ENCODE assay signal across 11 mouse cellular contexts in genomic region chr4:154496522-154496921, GRCm38 (mm10).
DNase-seq lines count a peak whose midpoint lies in the region; ATAC-seq and TF ChIP-seq lines count a peak whose summit lies in the region.
"Had no signal": no experiment of that assay in that cellular context is flagged by ENCODE, and none has a peak within 500 bp of the region (broad histone marks: within the 10 kb centered on the region; RNA-seq: fewer than 3 reads in every experiment).

No protein-coding gene starts in this region.

- H3K4me3 ChIP-seq in heart, embryonic 13.5 days, result no peak overlapping the region
- no peak overlapping the region for H3K4me3 ChIP-seq in layer of hippocampus, adult 2 months
- H3K4me3 ChIP-seq in intestine, embryonic 14.5 days (ENCODE audit: low read depth, low read length), result no peak overlapping the region
- no peak overlapping the region for H3K4me3 ChIP-seq in small intestine, adult 2 months (ENCODE audit: low read depth, low read length)
- H3K4me3 ChIP-seq: embryonic facial prominence, embryonic 13.5 days had no signal

- TF ChIP-seq CTCF in layer of hippocampus, adult 2 months (conservative IDR thresholded peaks at IDR 0.05), result no peak
- TF ChIP-seq CTCF in small intestine, adult 2 months (IDR thresholded peaks at IDR 0.05; ENCODE audit: extremely low read depth, insufficient read length, insufficient replicate concordance, low read depth, low read length), result no peak

- no peak overlapping the region for H3K4me2 ChIP-seq in heart, embryonic 13.5 days
- no peak overlapping the region for H3K4me2 ChIP-seq in intestine, embryonic 14.5 days (ENCODE audit: low read length)
- H3K4me2 ChIP-seq: embryonic facial prominence, embryonic 13.5 days had no signal

- intact Hi-C loops in heart, postnatal 10 days (cut with DNase I), result loop anchor here (5.0 kb wide), 1 partner anchor 141 kb away; the partner anchor contains the start of gene Prdm16

- H3K27ac ChIP-seq in heart, embryonic 13.5 days (replicated peaks), result peak overlapping the region; percentile 90
- H3K27ac ChIP-seq in layer of hippocampus, adult 2 months, result peak overlapping the region; percentile 58; the same call in 1 of the 2 replicates
- H3K27ac ChIP-seq in intestine, embryonic 14.5 days (ENCODE audit: low read depth), result peak overlapping the region; percentile 24; the same call in 1 of the 2 replicates
- peak overlapping the region; percentile 97 for H3K27ac ChIP-seq in small intestine, adult 2 months (ENCODE audit: insufficient read depth, low read depth, low read length)
- H3K27ac ChIP-seq: embryonic facial prominence, embryonic 13.5 days; hindbrain, postnatal 0 days had no signal

- H3K36me3 ChIP-seq in heart, embryonic 13.5 days, result no peaks in the 10 kb centered on the region
- H3K36me3 ChIP-seq in intestine, embryonic 14.5 days (ENCODE audit: control insufficient read depth, insufficient read depth, low read length), result no peaks in the 10 kb centered on the region
- H3K36me3 ChIP-seq in small intestine, adult 2 months (ENCODE audit: control insufficient read depth, insufficient read depth, low read length), result no peaks in the 10 kb centered on the region
- H3K36me3 ChIP-seq: embryonic facial prominence, embryonic 13.5 days had no signal

- no peak for ATAC-seq in heart, embryonic 13.5 days (ENCODE audit: extremely low read depth, insufficient number of reproducible peaks, low FRiP score, low TSS enrichment)
- ATAC-seq in intestine, embryonic 14.5 days (replicated peaks; ENCODE audit: low FRiP score, low TSS enrichment, low read depth), result peak; percentile 48; the same call in 1 of the 2 replicates

- H3K27me3 ChIP-seq in heart, embryonic 13.5 days (replicated peaks), result peaks cover 49% of the 10 kb centered on the region
- H3K27me3 ChIP-seq in intestine, embryonic 14.5 days (replicated peaks; ENCODE audit: control insufficient read depth, insufficient read depth, low read length), result no peaks in the 10 kb centered on the region
- H3K27me3 ChIP-seq in small intestine, adult 2 months (ENCODE audit: control insufficient read depth, insufficient read depth, low read length), result no peaks in the 10 kb centered on the region

- H3K4me1 ChIP-seq in heart, embryonic 13.5 days, result peaks cover 96% of the 10 kb centered on the region
- peaks cover 42% of the 10 kb centered on the region for H3K4me1 ChIP-seq in intestine, embryonic 14.5 days (replicated peaks; ENCODE audit: control insufficient read depth, insufficient read depth, low read length)
- peaks cover 47% of the 10 kb centered on the region for H3K4me1 ChIP-seq in small intestine, adult 2 months (ENCODE audit: control insufficient read depth, insufficient read depth, insufficient read length, low read length)

- DNase-seq in heart, postnatal 10 days, result no peak
- no peak for DNase-seq in layer of hippocampus, adult 2 months (ENCODE audit: low spot score in 2 of 2)
- DNase-seq in layer of hippocampus, postnatal 10 days (ENCODE audit: low spot score in 2 of 2), result no peak
- no peak for DNase-seq in intestine, embryonic 14.5 days (ENCODE audit: low spot score)
- DNase-seq in embryo, embryonic 10 days (ENCODE audit: low spot score), result no peak
- no peak for DNase-seq in adrenal gland, postnatal 14 days
- DNase-seq: B cell, adult 2 months had no signal

- TF ChIP-seq POLR2A in small intestine, adult 2 months (IDR thresholded peaks at IDR 0.05; ENCODE audit: low read depth, low read length), result no peak

- H3K9me3 ChIP-seq in heart, embryonic 13.5 days, result no peaks in the 10 kb centered on the region
- H3K9me3 ChIP-seq in intestine, embryonic 14.5 days (ENCODE audit: control insufficient read depth, low read length), result no peaks in the 10 kb centered on the region
- H3K9me3 ChIP-seq: embryonic facial prominence, embryonic 13.5 days had no signal

- peak overlapping the region; percentile 44; the same call in 1 of the 2 replicates for H3K9ac ChIP-seq in heart, embryonic 13.5 days
- H3K9ac ChIP-seq in intestine, embryonic 14.5 days (ENCODE audit: low read length), result no peak overlapping the region
- H3K9ac ChIP-seq: embryonic facial prominence, embryonic 13.5 days had no signal

- 78% methylated on average over 5 of the region's 5 CpGs for WGBS in heart, embryonic 13.5 days
- 69% methylated on average over 5 of the region's 5 CpGs for WGBS in intestine, embryonic 14.5 days
- 21% methylated on average over 5 of the region's 5 CpGs for whole genome bisulfite sequencing in small intestine, adult 2 months

Comparison
In these comparisons a context has a peak if more than half of its experiments do, and no peak if none do; other contexts are left out.
1. H3K27ac ChIP-seq: peak in every context shown above with its lines; median percentile 97 in small intestine, adult 2 months; 90 in heart, embryonic 13.5 days; 58 in layer of hippocampus, adult 2 months; 24 in intestine, embryonic 14.5 days.